Mouse (Mus musculus) testis, adult 2 months (tissue): ENCODE data around the gene Ebna1bp2. TPM values are rescaled to one million over a fixed set of nuclear protein-coding genes. Genes with fewer than 3 reads are reported as not detected.

ENCODE experiments used
- H3K27ac ChIP-seq: fragments of 200-500 bp; 2 replicates; pipeline ENCODE4 v1.5.1; 2012; ENCODE audit warnings: low read depth, low read length; ENCODE audit not compliant: control insufficient read depth, insufficient read depth
- H3K27me3 ChIP-seq: fragments of 200-500 bp; 2 replicates; pipeline ENCODE4 v1.6.1; 2012; ENCODE audit warnings: mild to moderate bottlenecking, low read length, moderate library complexity; ENCODE audit not compliant: control insufficient read depth, insufficient read depth
- H3K36me3 ChIP-seq: fragments of 200-500 bp; 2 replicates; pipeline ENCODE4 v1.6.1; 2012; ENCODE audit warnings: mild to moderate bottlenecking, low read length; ENCODE audit not compliant: control insufficient read depth, insufficient read depth
- H3K4me1 ChIP-seq: fragments of 200-500 bp; 2 replicates; pipeline ENCODE4 v1.6.1; 2012; ENCODE audit warnings: low read length; ENCODE audit not compliant: control insufficient read depth, insufficient read depth
- H3K4me3 ChIP-seq: fragments of 200-500 bp; 2 replicates; pipeline ENCODE4 v1.5.1; 2012; ENCODE audit warnings: low read depth, mild to moderate bottlenecking, low read length, moderate library complexity, mixed read lengths; ENCODE audit not compliant: control insufficient read depth
- CTCF ChIP-seq: fragments of 200-500 bp; IDR thresholded peaks from 2 replicates; pipeline ENCODE4 v1.5.1; 2012; ENCODE audit warnings: low read depth, mild to moderate bottlenecking, inconsistent platforms, low read length, moderate library complexity; ENCODE audit not compliant: control insufficient read depth, insufficient read depth, insufficient replicate concordance
- POLR2A ChIP-seq: fragments of 200-500 bp; IDR thresholded peaks from 2 replicates; pipeline ENCODE4 v1.6.1; 2012; ENCODE audit warnings: low read depth, mild to moderate bottlenecking, inconsistent platforms, low read length, moderate library complexity; ENCODE audit not compliant: control insufficient read depth
- polyA plus RNA-seq: library from polyadenylated mRNA; depleted of rRNA; stranded (reverse); fragments of >200 nt; gene quantifications from 2 replicates; pipeline ENCODE4 v1.2.3, GENCODE M21; 2012; rRNA removed

Ebna1bp2 gene
- polyA plus RNA-seq, 1 experiment: 46.4 TPM

- Histone ChIP-seq H3K4me3 (no peak overlapping the region), H3K4me1 (no peaks in the 10 kb centered on the region), H3K27ac (no peak overlapping the region), H3K27me3 (no peaks in the 10 kb centered on the region), H3K36me3 (no peaks in the 10 kb centered on the region; the same call in 1 of the 2 replicates)
- no peak for TF ChIP-seq POLR2A
- no peak for TF ChIP-seq CTCF
Measured at GRCm38 (mm10) chr4:118630261-118630660, 9.7 kb downstream of the Ebna1bp2 start.

DNA sequence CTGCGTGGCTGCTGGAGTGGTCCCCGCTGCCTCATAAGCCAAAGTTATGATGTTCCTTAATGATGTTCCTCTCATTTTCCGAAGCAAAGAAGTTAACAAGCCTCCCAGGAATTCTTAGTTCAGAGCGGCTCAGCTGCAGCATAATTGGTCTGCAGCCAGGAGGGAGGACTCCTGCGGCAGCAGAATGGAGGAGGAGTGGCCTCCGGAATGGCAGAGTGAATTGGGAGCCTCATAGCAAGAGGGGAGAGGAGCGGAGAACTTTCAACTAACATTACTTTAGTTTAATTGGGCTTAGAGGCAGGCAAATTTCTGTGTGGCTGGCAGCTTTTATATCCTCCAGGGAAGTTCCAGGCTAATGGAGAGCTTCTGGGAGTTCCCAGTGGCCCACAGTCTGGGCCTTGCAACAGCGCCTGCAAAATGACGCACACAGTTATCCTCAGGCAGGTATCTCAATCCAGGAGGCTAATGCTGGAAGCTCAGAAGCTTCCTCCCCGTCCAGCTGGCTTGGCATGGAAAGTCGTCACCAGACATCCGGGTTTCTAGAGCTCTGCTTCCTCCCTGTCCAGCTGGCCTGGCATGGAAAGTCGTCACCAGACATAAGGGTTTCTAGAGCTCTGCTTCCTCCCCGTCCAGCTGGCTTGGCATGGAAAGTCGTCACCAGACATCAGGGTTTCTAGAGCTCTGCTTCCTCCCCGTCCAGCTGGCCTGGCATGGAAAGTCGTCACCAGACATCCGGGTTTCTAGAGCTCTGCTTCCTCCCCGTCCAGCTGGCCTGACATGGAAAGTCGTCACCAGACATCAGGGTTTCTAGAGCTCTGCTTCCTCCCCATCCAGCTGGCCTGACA, 22.0 kb downstream of the Ebna1bp2 start:
- Histone ChIP-seq H3K36me3 (no peaks in the 10 kb centered on the region), H3K27me3 (no peaks in the 10 kb centered on the region), H3K27ac (no peak overlapping the region), H3K4me3 (peak overlapping the region; percentile 54), H3K4me1 (peaks cover 4% of the 10 kb centered on the region)
- no peak for TF ChIP-seq POLR2A
- TF ChIP-seq CTCF: no peak

DNA sequence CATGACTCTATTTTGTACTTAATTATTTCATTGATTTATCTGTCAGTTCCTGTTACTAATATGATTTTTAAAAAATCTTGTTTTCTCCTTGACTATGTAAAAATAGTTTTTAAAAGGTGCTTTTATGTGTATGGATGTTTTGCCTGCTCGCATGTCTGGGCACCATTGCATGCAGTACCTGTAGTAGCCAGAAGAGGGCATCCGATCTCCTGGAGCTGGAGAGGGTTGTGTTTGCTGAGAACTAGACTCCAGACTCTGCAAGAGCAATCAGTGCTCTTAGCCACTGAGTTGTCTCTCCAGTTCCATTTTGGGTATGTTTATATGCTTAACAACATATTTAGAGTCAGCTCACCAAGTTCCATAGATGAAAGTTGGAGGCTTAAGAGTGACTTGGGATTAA, 24.6 kb downstream of the Ebna1bp2 start:
- TF ChIP-seq POLR2A (no peak), CTCF (peak; percentile 78; the same call in 1 of the 2 replicates)
- H3K4me1 ChIP-seq: peaks cover 8% of the 10 kb centered on the region
- H3K27me3 ChIP-seq: no peaks in the 10 kb centered on the region
- no peak overlapping the region for H3K27ac ChIP-seq
- H3K36me3 ChIP-seq: no peaks in the 10 kb centered on the region
- no peak overlapping the region for H3K4me3 ChIP-seq

DNA sequence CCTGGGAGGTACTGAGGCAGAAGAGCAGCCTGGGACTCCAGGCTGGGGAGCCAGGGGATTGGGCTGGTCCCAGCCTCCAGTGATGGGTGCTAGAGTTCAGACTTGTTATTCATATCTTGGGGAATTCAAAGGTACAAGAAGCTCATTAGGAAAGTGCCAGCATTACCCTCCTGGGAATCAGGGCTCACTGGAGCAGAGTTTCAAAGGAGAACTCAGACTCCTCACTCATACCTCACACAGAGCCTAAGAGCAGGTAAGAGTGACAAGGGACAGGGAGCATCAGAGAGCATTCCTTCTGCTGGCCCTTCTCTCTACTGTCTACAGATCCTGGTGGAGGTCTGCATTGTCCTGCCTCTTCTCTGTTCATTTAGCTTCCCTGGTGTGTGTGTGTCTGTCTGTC, 38.1 kb downstream of the Ebna1bp2 start, which contains the start of gene Olfr62:
Gene Olfr62, plus strand, starts transcription at position 301 of the 400 bp plus-strand sequence.
- Histone ChIP-seq H3K36me3 (no peaks in the 10 kb centered on the region), H3K27me3 (no peaks in the 10 kb centered on the region), H3K4me1 (no peaks in the 10 kb centered on the region), H3K4me3 (no peak within 1 kb of the TSS), H3K27ac (no peak within 1 kb of the TSS)
- TF ChIP-seq POLR2A: no peak
- TF ChIP-seq CTCF: no peak

Other genes with a start within 250 kb of the Ebna1bp2 start
- gene Szt2, start 211.5 kb upstream of the Ebna1bp2 start, polyA plus RNA-seq: 12.2 and 14.2 TPM in 2 replicates
- gene Med8, start 211.5 kb upstream of the Ebna1bp2 start, polyA plus RNA-seq: 28.3 and 29.0 TPM in 2 replicates
- gene Elovl1, start 192.7 kb upstream of the Ebna1bp2 start, polyA plus RNA-seq: 17.1 and 19.6 TPM in 2 replicates
- gene Cdc20, start 183.4 kb upstream of the Ebna1bp2 start, polyA plus RNA-seq: 116 and 126 TPM in 2 replicates
- not detected in 2 replicates for gene Mpl, start 163.3 kb upstream of the Ebna1bp2 start, polyA plus RNA-seq
- 1.8 and 2.1 TPM in 2 replicates for gene Tie1, start 130.7 kb upstream of the Ebna1bp2 start, polyA plus RNA-seq
- 0.26 and 0.45 TPM in 2 replicates for gene 2610528J11Rik, start 93.8 kb upstream of the Ebna1bp2 start, polyA plus RNA-seq
- gene Tmem125, start 76.8 kb upstream of the Ebna1bp2 start, polyA plus RNA-seq: 0.25 TPM in 1 of 2 replicates, not detected in the other
- gene Cfap57, start within 50 bp of the Ebna1bp2 start, polyA plus RNA-seq: 53.3 and 55.1 TPM in 2 replicates
- gene Olfr62, start 38.2 kb downstream of the Ebna1bp2 start, polyA plus RNA-seq: 0.20 and 0.36 TPM in 2 replicates
- not detected in 2 replicates for gene Olfr1342, start 72.0 kb downstream of the Ebna1bp2 start, polyA plus RNA-seq
- gene Olfr1341, start 82.7 kb downstream of the Ebna1bp2 start, polyA plus RNA-seq: 0.15 TPM in 1 of 2 replicates, not detected in the other
- not detected in 2 replicates for gene Olfr1340, start 99.3 kb downstream of the Ebna1bp2 start, polyA plus RNA-seq
- not detected in 2 replicates for gene Olfr1339, start 111.4 kb downstream of the Ebna1bp2 start, polyA plus RNA-seq
- gene Olfr1338, start 137.9 kb downstream of the Ebna1bp2 start, polyA plus RNA-seq: 0.11 TPM in 1 of 2 replicates, not detected in the other
- not detected in 2 replicates for gene Olfr1337, start 161.8 kb downstream of the Ebna1bp2 start, polyA plus RNA-seq
- not detected in 2 replicates for gene Olfr1335, start 189.1 kb downstream of the Ebna1bp2 start, polyA plus RNA-seq
- gene Olfr1333, start 215.5 kb downstream of the Ebna1bp2 start, polyA plus RNA-seq: 0.07 and 0.11 TPM in 2 replicates
- not detected in 2 replicates for gene Olfr1331, start 243.8 kb downstream of the Ebna1bp2 start, polyA plus RNA-seq